Mouse (Mus musculus) embryonic facial prominence, embryonic 10.5 days (tissue): ENCODE measurements around the gene Vmn1r31. TPM values are rescaled to one million over a fixed set of nuclear protein-coding genes. Genes with fewer than 3 reads are reported as not detected.

ENCODE experiments used
- DNase-seq: peaks from one replicate; pipeline ENCODE4 v3.0.0-alpha.2; 2017; ENCODE audit warnings: low spot score
- H3K27ac ChIP-seq: fragments of 300-500 bp; sonication (generic); replicated peaks from 2 replicates; pipeline ENCODE4 v1.5.1; 2016; ENCODE audit warnings: mild to moderate bottlenecking
- H3K27me3 ChIP-seq: fragments of 300-500 bp; sonication (generic); replicated peaks from 2 replicates; pipeline ENCODE4 v1.6.1; 2016; ENCODE audit warnings: low read depth, mild to moderate bottlenecking; ENCODE audit not compliant: poor library complexity, severe bottlenecking
- H3K36me3 ChIP-seq: fragments of 300-500 bp; sonication (generic); replicated peaks from 2 replicates; pipeline ENCODE4 v1.6.1; 2016; ENCODE audit warnings: mild to moderate bottlenecking, moderate library complexity
- H3K4me1 ChIP-seq: fragments of 300-500 bp; sonication (generic); 2 replicates; pipeline ENCODE4 v1.6.1; 2016
- H3K4me3 ChIP-seq: fragments of 300-500 bp; sonication (generic); 2 replicates; pipeline ENCODE4 v1.5.1; 2016; ENCODE audit warnings: mild to moderate bottlenecking, moderate library complexity
- H3K9me3 ChIP-seq: fragments of 300-500 bp; sonication (generic); 2 replicates; pipeline ENCODE4 v1.6.1; 2016; ENCODE audit warnings: mild to moderate bottlenecking
- WGBS: fragments of 180-500 bp; shearing (Covaris S2); methylation state at CpG from one replicate; pipeline ENCODE4 v1.1.7; 2016; 5-methylcytosine and 5-hydroxymethylcytosine counted together
- polyA plus RNA-seq: library from polyadenylated mRNA; unstranded; fragments of >200 nt; fragmentation: Nextera tagmentation; extraction: Ambion mirVana; gene quantifications from 2 replicates; pipeline ENCODE4 v1.2.1, GENCODE M21; 2016

The Vmn1r31 gene
- not detected in 2 replicates for polyA plus RNA-seq

DNA sequence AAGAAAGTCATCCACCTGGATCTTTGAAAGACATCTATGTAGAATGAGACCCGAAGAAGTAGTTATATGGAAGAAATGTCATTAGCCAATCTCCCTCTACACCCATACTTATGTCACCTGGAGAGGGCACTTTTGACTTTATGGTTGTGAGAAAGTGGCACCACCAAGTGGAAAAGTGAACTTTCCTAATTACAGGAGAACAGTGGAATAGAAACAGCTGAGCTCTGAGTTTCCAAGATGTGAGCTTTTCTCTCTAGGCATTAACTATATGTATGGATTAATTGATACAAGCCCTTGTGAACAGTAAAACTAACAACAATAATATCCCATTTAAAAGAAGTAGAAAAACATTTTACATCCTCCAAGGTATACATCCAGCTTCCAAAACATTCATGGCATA, at the start of gene Vmn1r31:
Gene Vmn1r31 (minus strand): TSS at position 101 of the 400 bp plus-strand sequence.
- H3K27me3 ChIP-seq, result no peaks in the 10 kb centered on the region
- WGBS, result 92% methylated on average over 1 of the region's 1 CpGs
- DNase-seq, result no peak
- H3K4me1 ChIP-seq, result no peaks in the 10 kb centered on the region
- no peaks in the 10 kb centered on the region for H3K9me3 ChIP-seq
- no peak within 1 kb of the TSS for H3K4me3 ChIP-seq
- no peaks in the 10 kb centered on the region for H3K36me3 ChIP-seq
- H3K27ac ChIP-seq, result no peak within 1 kb of the TSS

DNA sequence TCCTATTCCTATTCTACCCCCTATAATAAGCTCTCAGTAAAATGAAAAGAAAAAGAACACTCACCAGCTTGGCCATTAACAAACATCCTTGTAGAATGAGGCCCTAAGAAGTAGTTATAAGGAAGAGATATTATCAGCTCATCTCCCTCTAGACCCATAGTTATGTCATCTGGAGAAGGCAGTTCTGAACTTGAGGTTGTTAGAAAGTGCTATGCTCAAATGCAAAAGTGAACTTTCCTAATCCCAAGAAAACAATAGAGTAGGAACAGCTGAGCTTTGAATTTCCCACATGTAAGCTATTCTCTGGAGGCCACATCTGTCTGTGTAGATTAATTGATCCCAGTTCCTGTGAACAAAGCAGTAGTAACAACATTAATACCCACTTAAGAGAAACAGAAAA, 31.8 kb downstream of the Vmn1r31 start, which contains the start of gene Vmn1r30:
Gene Vmn1r30 (minus strand): TSS at position 101 of the 400 bp plus-strand sequence.
- Histone ChIP-seq H3K4me1 (no peaks in the 10 kb centered on the region), H3K9me3 (no peaks in the 10 kb centered on the region), H3K27ac (no peak within 1 kb of the TSS), H3K36me3 (no peaks in the 10 kb centered on the region), H3K4me3 (no peak within 1 kb of the TSS), H3K27me3 (no peaks in the 10 kb centered on the region)
- no peak for DNase-seq

Other genes with a start within 250 kb of the Vmn1r31 start
- not detected in 2 replicates for gene Vmn1r28, start 213.3 kb downstream of the Vmn1r31 start, polyA plus RNA-seq
- not detected in 2 replicates for gene Vmn1r29, start 173.8 kb downstream of the Vmn1r31 start, polyA plus RNA-seq
- not detected in 2 replicates for gene Vmn1r30, start 31.9 kb downstream of the Vmn1r31 start, polyA plus RNA-seq
- gene Abcg2, start 109.2 kb upstream of the Vmn1r31 start, polyA plus RNA-seq, result 52.0 and 58.0 TPM in 2 replicates